Mouse (Mus musculus) CH12.LX (cell line): Measurements from ENCODE around the gene Slc38a3. TPM values are rescaled to one million over a fixed set of nuclear protein-coding genes. Genes with fewer than 3 reads are reported as not detected.
A peak's percentile ranks its signal among the peaks of the same experiment; 100 is the strongest.

Source experiments
- DNase-seq: peaks from one replicate; pipeline ENCODE4 v3.0.0-alpha.2; 2013; ENCODE audit errors: extremely low read depth
- H3K27ac ChIP-seq: 2 replicates; pipeline ENCODE4 v1.5.1; 2012; ENCODE audit warnings: low read depth, mild to moderate bottlenecking, control low read depth, moderate library complexity; ENCODE audit not compliant: insufficient read depth
- H3K27me3 ChIP-seq: replicated peaks from 2 replicates; pipeline ENCODE3; 2012; ENCODE audit warnings: inconsistent platforms
- H3K36me3 ChIP-seq, 2 experiments: replicated peaks in 1 of 2; 2 replicates each; pipeline versions ENCODE3 to v1.6.1; 2012; ENCODE audit warnings: inconsistent platforms in 1 of 2, low read length in 1 of 2, mild to moderate bottlenecking in 1 of 2, mixed read lengths in 1 of 2, moderate library complexity in 1 of 2; ENCODE audit not compliant: control insufficient read depth in 1 of 2, insufficient read depth in 1 of 2
- H3K4me1 ChIP-seq, 2 experiments: 2 replicates each; pipeline ENCODE4 v1.6.1; 2012; ENCODE audit warnings: inconsistent platforms in 1 of 2, moderate library complexity in 1 of 2; ENCODE audit not compliant: insufficient read depth in 2 of 2, control insufficient read depth in 1 of 2
- H3K4me2 ChIP-seq: 2 replicates; pipeline ENCODE4 v1.6.1; 2012; ENCODE audit warnings: low read depth, mild to moderate bottlenecking, control low read depth; ENCODE audit not compliant: poor library complexity, insufficient read depth, severe bottlenecking
- H3K4me3 ChIP-seq, 3 experiments: fragments of 150-350 bp in 1 of 3; sonication (generic) in 1 of 3; replicated peaks in 1 of 3; 2 replicates each; pipeline versions ENCODE3 to v1.5.1; 2011 to 2012; ENCODE audit warnings: low read depth in 2 of 3, low read length in 2 of 3, mild to moderate bottlenecking in 2 of 3, moderate library complexity in 2 of 3, control low read depth in 1 of 3, improper control_type of control experiment in 1 of 3, inconsistent platforms in 1 of 3, mixed read lengths in 1 of 3; ENCODE audit not compliant: poor library complexity in 1 of 3
- H3K79me2 ChIP-seq: replicated peaks from 2 replicates; pipeline ENCODE4 v1.6.1; 2012; ENCODE audit warnings: mild to moderate bottlenecking, moderate library complexity; ENCODE audit not compliant: control insufficient read depth, poor library complexity, insufficient read depth, severe bottlenecking; ENCODE audit errors: extremely low read depth
- H3K9ac ChIP-seq: 2 replicates; pipeline ENCODE4 v1.6.1; 2012; ENCODE audit warnings: low read depth, mild to moderate bottlenecking, control low read depth, moderate library complexity; ENCODE audit not compliant: insufficient read depth
- H3K9me3 ChIP-seq: replicated peaks from 2 replicates; pipeline ENCODE3; 2012; ENCODE audit warnings: low read length, inconsistent platforms, mixed read lengths
- BHLHE40 ChIP-seq: IDR thresholded peaks from 2 replicates; pipeline ENCODE4 v1.6.1; 2011; ENCODE audit warnings: mild to moderate bottlenecking, low read depth, low read length, improper control_type of control experiment
- CHD1 ChIP-seq: IDR thresholded peaks from 2 replicates; pipeline ENCODE4 v1.6.1; 2012; ENCODE audit warnings: low read depth, low read length, improper control_type of control experiment, inconsistent platforms
- CHD2 ChIP-seq: IDR thresholded peaks from 2 replicates; pipeline ENCODE4 v1.6.1; 2011; ENCODE audit warnings: low read length, improper control_type of control experiment
- CTCF ChIP-seq, 2 experiments: IDR thresholded peaks in 1 of 2; conservative IDR thresholded peaks in 1 of 2; 2 replicates each; pipeline ENCODE4 v1.5.1; 2011 to 2012; ENCODE audit warnings: low read depth in 2 of 2, low read length in 2 of 2, improper control_type of control experiment in 1 of 2, inconsistent platforms in 1 of 2, mild to moderate bottlenecking in 1 of 2, moderate library complexity in 1 of 2
- E2F4 ChIP-seq: IDR thresholded peaks from 2 replicates; pipeline ENCODE4 v1.6.1; 2011; ENCODE audit warnings: low read depth, low read length, improper control_type of control experiment; ENCODE audit not compliant: insufficient replicate concordance
- ELF1 ChIP-seq: IDR thresholded peaks from 2 replicates; pipeline ENCODE4 v1.6.1; 2014; ENCODE audit warnings: low read depth, mild to moderate bottlenecking, inconsistent platforms, low read length, improper control_type of control experiment
- EP300 ChIP-seq: IDR thresholded peaks from 2 replicates; pipeline ENCODE4 v1.6.1; 2011; ENCODE audit warnings: low read length, improper control_type of control experiment
- ETS1 ChIP-seq: conservative IDR thresholded peaks from 2 replicates; pipeline ENCODE4 v1.6.1; 2012; ENCODE audit warnings: low read depth, mild to moderate bottlenecking, inconsistent platforms, low read length, improper control_type of control experiment, moderate library complexity
- GABPA ChIP-seq: IDR thresholded peaks from 2 replicates; pipeline ENCODE4 v1.6.1; 2012; ENCODE audit warnings: low read depth, low read length, improper control_type of control experiment, inconsistent platforms; ENCODE audit not compliant: insufficient replicate concordance
- HCFC1 ChIP-seq: IDR thresholded peaks from 2 replicates; pipeline ENCODE4 v1.6.1; 2012; ENCODE audit warnings: low read depth, mild to moderate bottlenecking, inconsistent platforms, low read length, improper control_type of control experiment
- IRF4 ChIP-seq: IDR thresholded peaks from 2 replicates; pipeline ENCODE4 v1.6.1; 2014; ENCODE audit warnings: low read depth, mild to moderate bottlenecking, inconsistent platforms, low read length, improper control_type of control experiment
- JUN ChIP-seq: IDR thresholded peaks from 2 replicates; pipeline ENCODE4 v1.6.1; 2011; ENCODE audit warnings: low read depth, mild to moderate bottlenecking, low read length, improper control_type of control experiment, moderate library complexity; ENCODE audit not compliant: insufficient read depth
- JUND ChIP-seq: conservative IDR thresholded peaks from 2 replicates; pipeline ENCODE4 v1.6.1; 2011; ENCODE audit warnings: low read depth, low read length, improper control_type of control experiment
- KAT2A ChIP-seq: IDR thresholded peaks from 2 replicates; pipeline ENCODE4 v1.6.1; 2012; ENCODE audit warnings: low read length, improper control_type of control experiment, inconsistent platforms; ENCODE audit not compliant: insufficient replicate concordance
- MAFK ChIP-seq: IDR thresholded peaks from 2 replicates; pipeline ENCODE4 v1.6.1; 2011; ENCODE audit warnings: low read length, improper control_type of control experiment; ENCODE audit not compliant: insufficient replicate concordance
- MAX ChIP-seq: IDR thresholded peaks from 2 replicates; pipeline ENCODE4 v1.6.1; 2011; ENCODE audit warnings: low read length, improper control_type of control experiment
- MAZ ChIP-seq: IDR thresholded peaks from 2 replicates; pipeline ENCODE4 v1.6.1; 2012; ENCODE audit warnings: low read depth, mild to moderate bottlenecking, inconsistent platforms, low read length, improper control_type of control experiment, moderate library complexity
- MEF2A ChIP-seq: IDR thresholded peaks from 2 replicates; pipeline ENCODE4 v1.6.1; 2014; ENCODE audit warnings: low read depth, mild to moderate bottlenecking, inconsistent platforms, low read length, improper control_type of control experiment, borderline replicate concordance
- MXI1 ChIP-seq: IDR thresholded peaks from 2 replicates; pipeline ENCODE4 v1.6.1; 2011; ENCODE audit warnings: mild to moderate bottlenecking, low read depth, low read length, improper control_type of control experiment
- MYC ChIP-seq: IDR thresholded peaks from 2 replicates; pipeline ENCODE4 v1.6.1; 2011; ENCODE audit warnings: low read depth, mild to moderate bottlenecking, improper control_type of control experiment, low read length
- NELFE ChIP-seq: IDR thresholded peaks from 2 replicates; pipeline ENCODE4 v1.6.1; 2011; ENCODE audit warnings: low read depth, low read length, improper control_type of control experiment
- NRF1 ChIP-seq: IDR thresholded peaks from 2 replicates; pipeline ENCODE4 v1.6.1; 2014; ENCODE audit warnings: low read depth, mild to moderate bottlenecking, inconsistent platforms, low read length, improper control_type of control experiment, moderate library complexity
- PAX5 ChIP-seq: IDR thresholded peaks from 2 replicates; pipeline ENCODE4 v1.6.1; 2012; ENCODE audit warnings: low read length, inconsistent platforms, mixed read lengths
- POLR2A ChIP-seq: IDR thresholded peaks from 2 replicates; pipeline ENCODE4 v1.6.1; 2011; ENCODE audit warnings: low read depth, mild to moderate bottlenecking, improper control_type of control experiment, low read length
- POLR2AphosphoS2 ChIP-seq: IDR thresholded peaks from 2 replicates; pipeline ENCODE4 v1.6.1; 2011; ENCODE audit warnings: low read depth, low read length, improper control_type of control experiment
- RAD21 ChIP-seq: IDR thresholded peaks from 2 replicates; pipeline ENCODE4 v1.6.1; 2011; ENCODE audit warnings: low read depth, mild to moderate bottlenecking, low read length, improper control_type of control experiment, moderate library complexity
- RCOR1 ChIP-seq: conservative IDR thresholded peaks from 2 replicates; pipeline ENCODE4 v1.6.1; 2012; ENCODE audit warnings: low read depth, mild to moderate bottlenecking, inconsistent platforms, low read length, improper control_type of control experiment
- SIN3A ChIP-seq: IDR thresholded peaks from 2 replicates; pipeline ENCODE4 v1.6.1; 2012; ENCODE audit warnings: low read length, improper control_type of control experiment, inconsistent platforms
- SMC3 ChIP-seq: IDR thresholded peaks from 2 replicates; pipeline ENCODE4 v1.6.1; 2011; ENCODE audit warnings: low read depth, low read length, improper control_type of control experiment
- TBP ChIP-seq: conservative IDR thresholded peaks from 2 replicates; pipeline ENCODE4 v1.6.1; 2011; ENCODE audit warnings: low read depth, low read length, improper control_type of control experiment
- TCF12 ChIP-seq: IDR thresholded peaks from 2 replicates; pipeline ENCODE4 v1.6.1; 2014; ENCODE audit warnings: low read depth, mild to moderate bottlenecking, inconsistent platforms, low read length, improper control_type of control experiment
- UBTF ChIP-seq: IDR thresholded peaks from 2 replicates; pipeline ENCODE4 v1.6.1; 2012; ENCODE audit warnings: low read depth, mild to moderate bottlenecking, inconsistent platforms, low read length, improper control_type of control experiment, moderate library complexity
- USF1 ChIP-seq: IDR thresholded peaks from 2 replicates; pipeline ENCODE4 v1.6.1; 2014; ENCODE audit warnings: low read depth, mild to moderate bottlenecking, inconsistent platforms, low read length, improper control_type of control experiment
- USF2 ChIP-seq: conservative IDR thresholded peaks from 2 replicates; pipeline ENCODE4 v1.6.1; 2011; ENCODE audit warnings: low read depth, low read length, improper control_type of control experiment
- ZC3H11A ChIP-seq: IDR thresholded peaks from 2 replicates; pipeline ENCODE4 v1.6.1; 2012; ENCODE audit warnings: low read depth, mild to moderate bottlenecking, inconsistent platforms, low read length, improper control_type of control experiment
- ZKSCAN1 ChIP-seq: IDR thresholded peaks from 2 replicates; pipeline ENCODE4 v1.6.1; 2012; ENCODE audit warnings: low read depth, inconsistent platforms, low read length, improper control_type of control experiment, borderline replicate concordance
- ZMIZ1 ChIP-seq: IDR thresholded peaks from 2 replicates; pipeline ENCODE4 v1.6.1; 2012; ENCODE audit warnings: low read depth, mild to moderate bottlenecking, inconsistent platforms, low read length, improper control_type of control experiment
- ZNF384 ChIP-seq: IDR thresholded peaks from 2 replicates; pipeline ENCODE4 v1.6.1; 2012; ENCODE audit warnings: low read depth, low read length, improper control_type of control experiment, inconsistent platforms
- dilution Hi-C: fragments of 300-500 bp; cut with MboI; formaldehyde crosslinking; loops from 2 replicates; pipeline ENCODE4 v1.14.3; 2020; ENCODE audit warnings: low sequenced_read_pairs; ENCODE audit not compliant: extremely low pct_unique_long_range_greater_than_20kb, extremely low pct_ligation_motif_present
- in situ Hi-C: fragments of 300-500 bp; cut with MboI; formaldehyde crosslinking; loops from 3 replicates; pipeline ENCODE4 v1.14.3; 2019; ENCODE audit warnings: low sequenced_read_pairs, low pct_ligation_motif_present, low pct_unique_long_range_greater_than_20kb, mixed read lengths
- polyA plus RNA-seq: library from polyadenylated mRNA; unstranded; fragments of >175 nt; gene quantifications from 2 replicates; pipeline ENCODE4 v1.2.1, GENCODE M21; 2012; ENCODE audit warnings: low read depth; ENCODE audit not compliant: insufficient read length
- total RNA-seq, 2 experiments: library from RNA; depleted of rRNA; stranded (reverse); fragments of 300-350 nt in 1 of 2; fragments of >200 nt in 1 of 2; gene quantifications; 2 replicates each; pipeline ENCODE4 v1.2.3; 2012 to 2014

The Slc38a3 gene
- total and polyA plus RNA-seq, 3 experiments = 0.04 TPM; not detected in 2

DNA sequence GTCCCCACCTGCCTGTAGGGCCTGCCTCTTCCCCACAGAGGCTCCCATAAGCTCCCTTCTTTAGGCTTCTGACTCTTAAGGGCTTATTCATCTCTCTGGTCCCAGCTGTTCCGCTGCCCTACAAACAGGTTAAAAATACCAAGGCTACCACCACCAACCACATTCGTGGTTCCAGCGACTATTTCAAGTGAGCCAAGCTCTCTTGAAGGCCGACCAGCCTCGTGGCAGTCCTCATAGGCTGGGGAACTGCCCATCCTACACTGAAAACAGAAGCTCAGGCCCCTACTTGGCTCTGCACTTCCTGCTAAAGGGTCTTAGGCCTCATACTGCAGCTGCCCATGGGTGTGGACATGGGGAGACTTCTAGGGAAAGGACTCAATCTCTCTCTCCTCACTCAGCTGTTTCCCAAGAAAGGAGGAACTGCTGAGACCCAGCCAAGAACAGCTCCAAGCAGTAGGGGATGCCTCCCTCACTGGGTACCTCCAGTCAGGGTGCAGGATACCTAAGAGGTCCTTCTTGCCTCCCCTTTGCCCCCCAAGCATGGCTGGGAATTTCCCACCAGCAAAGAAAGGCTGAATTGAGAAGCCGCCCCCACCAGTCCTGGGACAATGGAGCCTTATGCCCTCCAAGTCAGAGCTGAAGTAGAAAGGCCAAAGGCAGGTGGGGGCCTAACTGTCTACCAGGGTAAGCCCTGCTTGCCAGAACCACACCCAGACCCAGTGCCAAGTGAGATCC, 57.7 kb downstream of the Slc38a3 start:
- peak; percentile 48 for TF ChIP-seq ELF1
- TF ChIP-seq MEF2A = peak; percentile 81
- TF ChIP-seq POLR2A = no peak
- no peak for TF ChIP-seq EP300
- TF ChIP-seq UBTF = no peak
- no peak for TF ChIP-seq ZNF384
- TF ChIP-seq USF2 = no peak
- no peak for TF ChIP-seq GABPA
- no peak for TF ChIP-seq JUN
- TF ChIP-seq RAD21 = no peak
- 0 out of 2 replicates have a peak, but pooled peaks have one; percentile 37 for TF ChIP-seq CHD1
- no peak for TF ChIP-seq CHD2
- no peak for TF ChIP-seq SMC3
- no peak for TF ChIP-seq BHLHE40
- TF ChIP-seq ZKSCAN1 = no peak
- no peak for TF ChIP-seq HCFC1
- TF ChIP-seq TBP = 0 out of 2 replicates have a peak, but pooled peaks have one; percentile 11
- TF ChIP-seq CTCF (conservative IDR thresholded peaks at IDR 0.05 in 1 of 2, IDR thresholded peaks at IDR 0.05 in 1 of 2; ENCODE audit: low read depth in 2 of 2, low read length in 2 of 2) = no peak
- no peak; the same call in 1 of the 2 replicates for TF ChIP-seq SIN3A
- TF ChIP-seq JUND = no peak
- TF ChIP-seq ETS1 = peak; percentile 77
- TF ChIP-seq RCOR1 = peak; percentile 41; the same call in 1 of the 2 replicates
- peak; percentile 71; the same call in 1 of the 2 replicates for TF ChIP-seq MAX
- TF ChIP-seq TCF12 = peak; percentile 50; the same call in 1 of the 2 replicates
- 0 out of 2 replicates have a peak, but pooled peaks have one; percentile 26 for TF ChIP-seq MAZ
- 0 out of 2 replicates have a peak, but pooled peaks have one; percentile 53 for TF ChIP-seq MYC
- TF ChIP-seq E2F4 = no peak
- TF ChIP-seq ZMIZ1 = no peak
- no peak for TF ChIP-seq IRF4
- TF ChIP-seq USF1 = no peak
- TF ChIP-seq MAFK = no peak
- TF ChIP-seq ZC3H11A = no peak
- TF ChIP-seq NRF1 = no peak
- no peak for TF ChIP-seq PAX5
- no peak for TF ChIP-seq MXI1
- no peak for TF ChIP-seq POLR2AphosphoS2
- no peak for TF ChIP-seq KAT2A
- TF ChIP-seq NELFE = peak; percentile 34; the same call in 1 of the 2 replicates
- Histone ChIP-seq H3K9ac (peak overlapping the region; percentile 78), H3K27me3 (no peaks in the 10 kb centered on the region), H3K4me1 (peaks cover 29 to 62% of the 10 kb centered on the region in 2 experiments), H3K79me2 (no peaks in the 10 kb centered on the region), H3K4me3 (peak overlapping the region in 2 of 3 experiments; percentile 31 to 44), H3K9me3 (no peaks in the 10 kb centered on the region), H3K36me3 (peaks cover 24 to 31% of the 10 kb centered on the region in 2 experiments), H3K4me2 (peak overlapping the region; percentile 87; the same call in 1 of the 2 replicates), H3K27ac (peak overlapping the region; percentile 84)
- dilution Hi-C loops = no loop called here
- peak; percentile 76 for DNase-seq
- in situ Hi-C loops = no loop called here
